Mouse (Mus musculus) frontal cortex, adult (tissue): ENCODE data around the gene Zfp654.
"Not testable (repeated sequence)": the region's sequence is repeated elsewhere in the genome, so short reads cannot be mapped to it uniquely, and the experiment has no call there.

ENCODE experiments used
- ATAC-seq: cut with Nextera tagmentation; 2 replicates; pipeline ENCODE4 v1.9.2; 2017; ENCODE audit warnings: mild to moderate bottlenecking, moderate library complexity, mixed read lengths; ENCODE audit not compliant: low TSS enrichment

Zfp654 gene

GRCm38 (mm10) chr16:64851563-64852362 lies at the start of gene Zfp654, which contains the start of gene Cggbp1:
Zfp654 (minus strand) TSS chr16:64851652.
Cggbp1 (plus strand) TSS chr16:64851996.
- peak; percentile 95 for ATAC-seq

GRCm38 (mm10) chr16:64899084-64899483 lies 47.6 kb upstream of the Zfp654 start:
- ATAC-seq = no peak

- no peak for ATAC-seq
Observed at GRCm38 (mm10) chr16:64889496-64889895, 38.0 kb upstream of the Zfp654 start.

GRCm38 (mm10) chr16:64885547-64885946 lies 34.1 kb upstream of the Zfp654 start:
- ATAC-seq = no peak

- ATAC-seq = no peak
Observed at GRCm38 (mm10) chr16:64885142-64885541, 33.7 kb upstream of the Zfp654 start.

- no peak for ATAC-seq
Observed at GRCm38 (mm10) chr16:64884420-64884838, 33.0 kb upstream of the Zfp654 start.

GRCm38 (mm10) chr16:64883896-64884295 lies 32.4 kb upstream of the Zfp654 start:
- no peak for ATAC-seq

- ATAC-seq = no peak
Observed at GRCm38 (mm10) chr16:64881442-64881841, 30.0 kb upstream of the Zfp654 start.

GRCm38 (mm10) chr16:64880986-64881385 lies 29.5 kb upstream of the Zfp654 start:
- ATAC-seq = no peak

- no peak for ATAC-seq
Observed at GRCm38 (mm10) chr16:64879735-64880134, 28.3 kb upstream of the Zfp654 start.

- ATAC-seq = no peak
Observed at GRCm38 (mm10) chr16:64878611-64879132, 27.2 kb upstream of the Zfp654 start.

GRCm38 (mm10) chr16:64877314-64877713 lies 25.9 kb upstream of the Zfp654 start:
- ATAC-seq = no peak

- no peak for ATAC-seq
Observed at GRCm38 (mm10) chr16:64876631-64877265, 25.3 kb upstream of the Zfp654 start.

- ATAC-seq = no peak
Observed at GRCm38 (mm10) chr16:64875822-64876221, 24.4 kb upstream of the Zfp654 start.

- ATAC-seq = no peak
Observed at GRCm38 (mm10) chr16:64875384-64875783, 23.9 kb upstream of the Zfp654 start.

- ATAC-seq = peak; percentile 98
Observed at GRCm38 (mm10) chr16:64873416-64874305, 22.2 kb upstream of the Zfp654 start.

GRCm38 (mm10) chr16:64872841-64873240 lies 21.4 kb upstream of the Zfp654 start:
- ATAC-seq = no peak

- no peak for ATAC-seq
Observed at GRCm38 (mm10) chr16:64872296-64872695, 20.8 kb upstream of the Zfp654 start.

- no peak for ATAC-seq
Observed at GRCm38 (mm10) chr16:64869621-64870020, 18.2 kb upstream of the Zfp654 start.

GRCm38 (mm10) chr16:64868613-64869012 lies 17.2 kb upstream of the Zfp654 start:
- no peak for ATAC-seq

GRCm38 (mm10) chr16:64865841-64866240 lies 14.4 kb upstream of the Zfp654 start:
- ATAC-seq = not testable (repeated sequence)

- no peak for ATAC-seq
Observed at GRCm38 (mm10) chr16:64856946-64857345, 5.5 kb upstream of the Zfp654 start.
